Mouse (Mus musculus) kidney, embryonic 16.5 days (tissue): ENCODE results near the gene Foxa3. TPM values are rescaled to one million over a fixed set of nuclear protein-coding genes. Genes with fewer than 3 reads are reported as not detected.
"Not testable (repeated sequence)": the region's sequence is repeated elsewhere in the genome, so short reads cannot be mapped to it uniquely, and the experiment has no call there.

Source experiments
- ATAC-seq: fragments of 200-750 bp; cut with Nextera tagmentation; 2 replicates; pipeline ENCODE4 v1.8.0; 2017; ENCODE audit warnings: moderate TSS enrichment; ENCODE audit not compliant: low FRiP score, low TSS enrichment
- H3K27ac ChIP-seq: fragments of 300-500 bp; sonication (generic); 2 replicates; pipeline ENCODE4 v1.5.1; 2014; ENCODE audit warnings: low read length
- H3K27me3 ChIP-seq: fragments of 300-500 bp; sonication (generic); 2 replicates; pipeline ENCODE4 v1.6.1; 2014; ENCODE audit warnings: low read length, control low read depth, mixed read lengths; ENCODE audit not compliant: insufficient read depth
- H3K36me3 ChIP-seq: fragments of 300-500 bp; sonication (generic); 2 replicates; pipeline ENCODE4 v1.6.1; 2014; ENCODE audit warnings: low read length, control low read depth, mixed read lengths; ENCODE audit not compliant: insufficient read depth
- H3K4me1 ChIP-seq: fragments of 300-500 bp; sonication (generic); 2 replicates; pipeline ENCODE4 v1.6.1; 2014; ENCODE audit warnings: low read length, control low read depth, mixed read lengths; ENCODE audit not compliant: insufficient read depth
- H3K4me2 ChIP-seq: fragments of 300-500 bp; sonication (generic); replicated peaks from 2 replicates; pipeline ENCODE4 v1.6.1; 2014; ENCODE audit warnings: low read depth, low read length
- H3K4me3 ChIP-seq: fragments of 300-500 bp; sonication (generic); 2 replicates; pipeline ENCODE4 v1.5.1; 2014; ENCODE audit warnings: mild to moderate bottlenecking, low read length
- H3K9ac ChIP-seq: fragments of 300-500 bp; sonication (generic); replicated peaks from 2 replicates; pipeline ENCODE4 v1.6.1; 2014; ENCODE audit warnings: low read length
- H3K9me3 ChIP-seq: fragments of 300-500 bp; sonication (generic); 2 replicates; pipeline ENCODE4 v1.6.1; 2016; ENCODE audit warnings: low read length, control low read depth
- whole genome bisulfite sequencing: fragments of 180-500 bp; shearing (Covaris S2); extraction: QIAGEN DNeasy Blood & Tissue Kit; methylation state at CpG from one replicate; pipeline ENCODE4 v1.1.7; 2014; 5-methylcytosine and 5-hydroxymethylcytosine counted together
- polyA plus RNA-seq: library from polyadenylated mRNA; unstranded; fragments of >200 nt; fragmentation: Nextera tagmentation; extraction: Ambion mirVana; gene quantifications from 2 replicates; pipeline ENCODE4 v1.2.1, GENCODE M21; 2015

Gene Foxa3
- polyA plus RNA-seq = 0.35 and 0.75 TPM in 2 replicates

- WGBS = 1% methylated on average over 27 of the region's 30 CpGs
- Histone ChIP-seq H3K27me3 (peaks cover 32% of the 10 kb centered on the region), H3K27ac (peak within 1 kb of the TSS; percentile 31; the same call in 1 of the 2 replicates)
Measured at GRCm38 (mm10) chr7:19023357-19023814, at the start of gene Foxa3. TSS of gene Foxa3 (minus strand) at chr7:19023538.

GRCm38 (mm10) chr7:19071024-19071423, 47.7 kb upstream of the Foxa3 start:
- not testable (repeated sequence) for H3K4me3 ChIP-seq, H3K4me1 ChIP-seq, H3K27ac ChIP-seq, H3K36me3 ChIP-seq, H3K4me2 ChIP-seq, H3K9me3 ChIP-seq, H3K9ac ChIP-seq, ATAC-seq
- WGBS = 58% methylated on average over 3 of the region's 3 CpGs
- H3K27me3 ChIP-seq = peaks cover 13% of the 10 kb centered on the region

More at GRCm38 (mm10) chr7:19023357-19023814, at the start of gene Foxa3:
- H3K36me3 ChIP-seq = no peaks in the 10 kb centered on the region
- H3K4me1 ChIP-seq = peaks cover 15% of the 10 kb centered on the region
- H3K9ac ChIP-seq = peak within 1 kb of the TSS; percentile 78
- H3K4me2 ChIP-seq = peak within 1 kb of the TSS; percentile 89
- peak; percentile 28 for ATAC-seq
- H3K4me3 ChIP-seq = peak within 1 kb of the TSS; percentile 80
- H3K9me3 ChIP-seq = no peaks in the 10 kb centered on the region

- H3K36me3 ChIP-seq = no peaks in the 10 kb centered on the region
- H3K4me3 ChIP-seq = no peak overlapping the region
- no peaks in the 10 kb centered on the region for H3K4me1 ChIP-seq
- no peaks in the 10 kb centered on the region for H3K9me3 ChIP-seq
- 48% methylated on average over 3 of the region's 3 CpGs for WGBS
- H3K27ac ChIP-seq = no peak overlapping the region
- H3K27me3 ChIP-seq = peaks cover 29% of the 10 kb centered on the region
- no peak overlapping the region for H3K4me2 ChIP-seq
- no peak for ATAC-seq
- no peak overlapping the region for H3K9ac ChIP-seq
Measured at GRCm38 (mm10) chr7:19069500-19069899, 46.2 kb upstream of the Foxa3 start.

GRCm38 (mm10) chr7:19068707-19069106, 45.4 kb upstream of the Foxa3 start:
- no peaks in the 10 kb centered on the region for H3K9me3 ChIP-seq
- H3K36me3 ChIP-seq = no peaks in the 10 kb centered on the region
- peaks cover 32% of the 10 kb centered on the region for H3K27me3 ChIP-seq
- no peaks in the 10 kb centered on the region for H3K4me1 ChIP-seq
- H3K4me3 ChIP-seq = no peak overlapping the region
- WGBS = 6% methylated on average over 2 of the region's 2 CpGs
- no peak for ATAC-seq
- no peak overlapping the region for H3K4me2 ChIP-seq
- no peak overlapping the region for H3K9ac ChIP-seq
- H3K27ac ChIP-seq = no peak overlapping the region

GRCm38 (mm10) chr7:19067935-19068334, 44.6 kb upstream of the Foxa3 start:
- Histone ChIP-seq H3K27ac (no peak overlapping the region), H3K27me3 (peaks cover 32% of the 10 kb centered on the region), H3K9me3 (no peaks in the 10 kb centered on the region), H3K36me3 (no peaks in the 10 kb centered on the region), H3K9ac (no peak overlapping the region), H3K4me2 (no peak overlapping the region), H3K4me1 (no peaks in the 10 kb centered on the region), H3K4me3 (no peak overlapping the region)
- no peak for ATAC-seq
- 71% methylated on average over 14 of the region's 14 CpGs for WGBS

GRCm38 (mm10) chr7:19067063-19067462, 43.7 kb upstream of the Foxa3 start:
- no peaks in the 10 kb centered on the region for H3K9me3 ChIP-seq
- H3K36me3 ChIP-seq = no peaks in the 10 kb centered on the region
- no peak overlapping the region for H3K9ac ChIP-seq
- WGBS = 43% methylated on average over 14 of the region's 14 CpGs
- no peak overlapping the region for H3K4me3 ChIP-seq
- no peak for ATAC-seq
- H3K27me3 ChIP-seq = peaks cover 32% of the 10 kb centered on the region
- H3K4me2 ChIP-seq = no peak overlapping the region
- H3K4me1 ChIP-seq = no peaks in the 10 kb centered on the region
- no peak overlapping the region for H3K27ac ChIP-seq

- H3K27ac ChIP-seq = no peak overlapping the region
- H3K9me3 ChIP-seq = no peaks in the 10 kb centered on the region
- peak; percentile 52; the same call in 1 of the 2 replicates for ATAC-seq
- H3K4me2 ChIP-seq = peak overlapping the region; percentile 4; the same call in 1 of the 2 replicates
- 44% methylated on average over 13 of the region's 13 CpGs for WGBS
- H3K4me3 ChIP-seq = peak overlapping the region; percentile 18; the same call in 1 of the 2 replicates
- H3K27me3 ChIP-seq = peaks cover 32% of the 10 kb centered on the region
- no peaks in the 10 kb centered on the region for H3K4me1 ChIP-seq
- H3K36me3 ChIP-seq = no peaks in the 10 kb centered on the region
- H3K9ac ChIP-seq = 0 out of 2 replicates have a peak overlapping the region, but pooled peaks have one; percentile 8
Measured at GRCm38 (mm10) chr7:19065896-19066295, 42.6 kb upstream of the Foxa3 start.

- H3K4me1 ChIP-seq = 0 out of 2 replicates have a peak, but pooled peaks cover 2% of the 10 kb centered on the region
Measured at GRCm38 (mm10) chr7:19057405-19057804, 34.1 kb upstream of the Foxa3 start.

GRCm38 (mm10) chr7:19055108-19055507, 31.8 kb upstream of the Foxa3 start:
- H3K9me3 ChIP-seq = no peaks in the 10 kb centered on the region
- H3K4me2 ChIP-seq = no peak overlapping the region
- no peak overlapping the region for H3K27ac ChIP-seq
- WGBS = 93% methylated on average over 8 of the region's 8 CpGs
- H3K4me1 ChIP-seq = 0 out of 2 replicates have a peak, but pooled peaks cover 2% of the 10 kb centered on the region
- no peak overlapping the region for H3K9ac ChIP-seq
- peaks cover 29% of the 10 kb centered on the region for H3K36me3 ChIP-seq
- no peak for ATAC-seq
- no peak overlapping the region for H3K4me3 ChIP-seq
- no peaks in the 10 kb centered on the region for H3K27me3 ChIP-seq

More at GRCm38 (mm10) chr7:19057405-19057804, 34.1 kb upstream of the Foxa3 start:
- Histone ChIP-seq H3K4me2 (no peak overlapping the region), H3K27ac (no peak overlapping the region), H3K36me3 (peaks cover 7% of the 10 kb centered on the region; the same call in 1 of the 2 replicates), H3K9me3 (no peaks in the 10 kb centered on the region), H3K27me3 (no peaks in the 10 kb centered on the region), H3K4me3 (no peak overlapping the region), H3K9ac (no peak overlapping the region)
- WGBS = 85% methylated on average over 10 of the region's 10 CpGs
- ATAC-seq = no peak

- H3K9ac ChIP-seq = no peak overlapping the region
- peak overlapping the region; percentile 42 for H3K4me2 ChIP-seq
- WGBS = 63% methylated on average over 9 of the region's 9 CpGs
- no peaks in the 10 kb centered on the region for H3K9me3 ChIP-seq
- 0 out of 2 replicates have a peak, but pooled peaks cover 2% of the 10 kb centered on the region for H3K4me1 ChIP-seq
- peaks cover 33% of the 10 kb centered on the region for H3K36me3 ChIP-seq
- H3K27me3 ChIP-seq = no peaks in the 10 kb centered on the region
- no peak overlapping the region for H3K4me3 ChIP-seq
- ATAC-seq = 0 out of 2 replicates have a peak, but pooled peaks have one; percentile 9
- H3K27ac ChIP-seq = no peak overlapping the region
Measured at GRCm38 (mm10) chr7:19054777-19055076, 31.4 kb upstream of the Foxa3 start.
